Mouse (Mus musculus) limb, embryonic 12.5 days (tissue): ENCODE measurements around the gene Olfr1299. TPM values are rescaled to one million over a fixed set of nuclear protein-coding genes. Genes with fewer than 3 reads are reported as not detected.

ENCODE experiments used
- ATAC-seq: fragments of 200-750 bp; cut with Nextera tagmentation; 2 replicates; pipeline ENCODE4 v1.8.0; 2017; ENCODE audit warnings: low read depth, moderate TSS enrichment; ENCODE audit not compliant: insufficient number of reproducible peaks, insufficient read depth, low FRiP score, low TSS enrichment
- H3K27ac ChIP-seq: fragments of 300-500 bp; sonication (generic); 2 replicates; pipeline ENCODE4 v1.5.1; 2016; ENCODE audit warnings: mild to moderate bottlenecking, moderate library complexity
- H3K27me3 ChIP-seq: fragments of 300-500 bp; sonication (generic); 2 replicates; pipeline ENCODE4 v1.6.1; 2016; ENCODE audit warnings: mild to moderate bottlenecking, moderate library complexity
- H3K36me3 ChIP-seq: fragments of 300-500 bp; sonication (generic); 2 replicates; pipeline ENCODE4 v1.6.1; 2016; ENCODE audit warnings: mild to moderate bottlenecking, moderate library complexity
- H3K4me1 ChIP-seq: fragments of 300-500 bp; sonication (generic); replicated peaks from 2 replicates; pipeline ENCODE4 v1.6.1; 2016
- H3K4me2 ChIP-seq: fragments of 300-500 bp; sonication (generic); 2 replicates; pipeline ENCODE4 v1.6.1; 2016; ENCODE audit warnings: mild to moderate bottlenecking, moderate library complexity
- H3K4me3 ChIP-seq: fragments of 300-500 bp; sonication (generic); replicated peaks from 2 replicates; pipeline ENCODE4 v1.5.1; 2016; ENCODE audit warnings: mild to moderate bottlenecking
- H3K9ac ChIP-seq: fragments of 300-500 bp; sonication (generic); replicated peaks from 2 replicates; pipeline ENCODE4 v1.6.1; 2016; ENCODE audit warnings: mild to moderate bottlenecking, moderate library complexity
- H3K9me3 ChIP-seq: fragments of 300-500 bp; sonication (generic); 2 replicates; pipeline ENCODE4 v1.6.1; 2016; ENCODE audit warnings: mild to moderate bottlenecking, moderate library complexity
- WGBS: fragments of 180-500 bp; shearing (Covaris S2); methylation state at CpG from one replicate; pipeline ENCODE4 v1.1.7; 2016; 5-methylcytosine and 5-hydroxymethylcytosine counted together
- polyA plus RNA-seq: library from polyadenylated mRNA; unstranded; fragments of >200 nt; fragmentation: Nextera tagmentation; extraction: Ambion mirVana; gene quantifications from 2 replicates; pipeline ENCODE4 v1.2.1, GENCODE M21; 2016

The Olfr1299 gene
- not detected in 2 replicates for polyA plus RNA-seq

GRCm38 (mm10) chr2:111661119-111661518 lies at the start of gene Olfr1299:
Olfr1299 (plus strand) TSS chr2:111661419.
- no peaks in the 10 kb centered on the region for H3K4me1 ChIP-seq
- no peaks in the 10 kb centered on the region for H3K27me3 ChIP-seq
- H3K27ac ChIP-seq: no peak within 1 kb of the TSS
- no peak within 1 kb of the TSS for H3K9ac ChIP-seq
- H3K4me2 ChIP-seq: no peak within 1 kb of the TSS
- no peak for ATAC-seq
- 77% methylated on average over 4 of the region's 4 CpGs for WGBS
- no peaks in the 10 kb centered on the region for H3K36me3 ChIP-seq
- H3K4me3 ChIP-seq: no peak within 1 kb of the TSS
- no peaks in the 10 kb centered on the region for H3K9me3 ChIP-seq

- Histone ChIP-seq H3K9ac (no peak within 1 kb of the TSS), H3K4me3 (no peak within 1 kb of the TSS), H3K4me1 (no peaks in the 10 kb centered on the region), H3K9me3 (0 out of 2 replicates have a peak, but pooled peaks cover 5% of the 10 kb centered on the region), H3K4me2 (no peak within 1 kb of the TSS), H3K27ac (no peak within 1 kb of the TSS), H3K36me3 (no peaks in the 10 kb centered on the region), H3K27me3 (no peaks in the 10 kb centered on the region)
- no peak for ATAC-seq
- WGBS: 82% methylated on average over 1 of the region's 1 CpGs
Observed at GRCm38 (mm10) chr2:111626397-111626796, 34.8 kb upstream of the Olfr1299 start, which contains the start of gene Olfr1297. Olfr1297 (minus strand) TSS chr2:111626497.

- no peaks in the 10 kb centered on the region for H3K9me3 ChIP-seq
- H3K27me3 ChIP-seq: no peaks in the 10 kb centered on the region
- no peak within 1 kb of the TSS for H3K4me3 ChIP-seq
- no peak within 1 kb of the TSS for H3K27ac ChIP-seq
- no peak within 1 kb of the TSS for H3K4me2 ChIP-seq
- no peak for ATAC-seq
- no peaks in the 10 kb centered on the region for H3K4me1 ChIP-seq
- 77% methylated on average over 1 of the region's 1 CpGs for WGBS
- H3K9ac ChIP-seq: no peak within 1 kb of the TSS
- H3K36me3 ChIP-seq: no peaks in the 10 kb centered on the region
Observed at GRCm38 (mm10) chr2:111649101-111649500, 12.1 kb upstream of the Olfr1299 start, which contains the start of gene Olfr1298. Olfr1298 (minus strand) TSS chr2:111649201.

Other genes starting within 250 kb of the Olfr1299 start
- gene Olfr1286, start 238.3 kb upstream of the Olfr1299 start, polyA plus RNA-seq: not detected in 2 replicates
- not detected in 2 replicates for gene Olfr1287, start 212.3 kb upstream of the Olfr1299 start, polyA plus RNA-seq
- gene Olfr1288, start 187.3 kb upstream of the Olfr1299 start, polyA plus RNA-seq: not detected in 2 replicates
- not detected in 2 replicates for gene Olfr1289, start 180.6 kb upstream of the Olfr1299 start, polyA plus RNA-seq
- not detected in 2 replicates for gene Olfr1290, start 167.6 kb upstream of the Olfr1299 start, polyA plus RNA-seq
- gene Olfr1291-ps1, start 164.2 kb upstream of the Olfr1299 start, polyA plus RNA-seq: not detected in 2 replicates
- gene Olfr1293-ps, start 136.2 kb upstream of the Olfr1299 start, polyA plus RNA-seq: not detected in 2 replicates
- not detected in 2 replicates for gene Olfr1294, start 121.1 kb upstream of the Olfr1299 start, polyA plus RNA-seq
- gene Olfr1295, start 91.7 kb upstream of the Olfr1299 start, polyA plus RNA-seq: not detected in 2 replicates
- not detected in 2 replicates for gene Olfr1297, start 34.9 kb upstream of the Olfr1299 start, polyA plus RNA-seq
- not detected in 2 replicates for gene Olfr1298, start 12.2 kb upstream of the Olfr1299 start, polyA plus RNA-seq
- gene Olfr1301, start 89.6 kb downstream of the Olfr1299 start, polyA plus RNA-seq: not detected in 2 replicates
- gene Olfr1302, start 116.0 kb downstream of the Olfr1299 start, polyA plus RNA-seq: not detected in 2 replicates
- gene Olfr1303, start 158.9 kb downstream of the Olfr1299 start, polyA plus RNA-seq: not detected in 2 replicates
- not detected in 2 replicates for gene Olfr1305, start 215.7 kb downstream of the Olfr1299 start, polyA plus RNA-seq